Mouse (Mus musculus) telencephalon, adult 2 months (tissue): Measurements from ENCODE around the gene Etfrf1.

Experiments
- DNase-seq: peaks from one replicate; pipeline ENCODE4 v3.0.0-alpha.2; 2011; ENCODE audit warnings: low read depth, low spot score

Etfrf1 gene

GRCm38 (mm10) chr6:145224246-145224645 is 13.3 kb downstream of the Etfrf1 start:
- DNase-seq: no peak

- DNase-seq: no peak
Measured at GRCm38 (mm10) chr6:145226296-145226695, 15.4 kb downstream of the Etfrf1 start.

- no peak for DNase-seq
Measured at GRCm38 (mm10) chr6:145234391-145234790, 23.5 kb downstream of the Etfrf1 start.

- DNase-seq: no peak
Measured at GRCm38 (mm10) chr6:145235367-145235766, 24.4 kb downstream of the Etfrf1 start.

GRCm38 (mm10) chr6:145237148-145237547 is 26.2 kb downstream of the Etfrf1 start:
- DNase-seq: no peak

GRCm38 (mm10) chr6:145240285-145240684 is 29.4 kb downstream of the Etfrf1 start:
- DNase-seq: no peak

GRCm38 (mm10) chr6:145242521-145242920 is 31.6 kb downstream of the Etfrf1 start:
- DNase-seq: no peak

- no peak for DNase-seq
Measured at GRCm38 (mm10) chr6:145246841-145247240, 35.9 kb downstream of the Etfrf1 start.

GRCm38 (mm10) chr6:145247886-145248285 is 37.0 kb downstream of the Etfrf1 start:
- no peak for DNase-seq

GRCm38 (mm10) chr6:145249291-145250184 is 38.6 kb downstream of the Etfrf1 start:
- no peak for DNase-seq

- peak; percentile 71 for DNase-seq
Measured at GRCm38 (mm10) chr6:145250185-145250791, 39.4 kb downstream of the Etfrf1 start, which contains the start of gene Kras. Gene Kras, minus strand, starts transcription at chr6:145250239.

- DNase-seq: no peak
Measured at GRCm38 (mm10) chr6:145250820-145251219, 39.9 kb downstream of the Etfrf1 start.

GRCm38 (mm10) chr6:145255952-145256700 is 45.2 kb downstream of the Etfrf1 start:
- no peak for DNase-seq

GRCm38 (mm10) chr6:145256701-145257073 is 45.8 kb downstream of the Etfrf1 start:
- no peak for DNase-seq

GRCm38 (mm10) chr6:145262314-145262713 is 51.4 kb downstream of the Etfrf1 start:
- no peak for DNase-seq
